Mouse (Mus musculus): Measurements from ENCODE around the gene Acbd4. TPM values are rescaled to one million over a fixed set of nuclear protein-coding genes. Genes with fewer than 3 reads are reported as not detected.

The Acbd4 gene
- total and polyA plus RNA-seq, 3 experiments: 16.6 to 18.3 TPM; not detected in 1

DNA sequence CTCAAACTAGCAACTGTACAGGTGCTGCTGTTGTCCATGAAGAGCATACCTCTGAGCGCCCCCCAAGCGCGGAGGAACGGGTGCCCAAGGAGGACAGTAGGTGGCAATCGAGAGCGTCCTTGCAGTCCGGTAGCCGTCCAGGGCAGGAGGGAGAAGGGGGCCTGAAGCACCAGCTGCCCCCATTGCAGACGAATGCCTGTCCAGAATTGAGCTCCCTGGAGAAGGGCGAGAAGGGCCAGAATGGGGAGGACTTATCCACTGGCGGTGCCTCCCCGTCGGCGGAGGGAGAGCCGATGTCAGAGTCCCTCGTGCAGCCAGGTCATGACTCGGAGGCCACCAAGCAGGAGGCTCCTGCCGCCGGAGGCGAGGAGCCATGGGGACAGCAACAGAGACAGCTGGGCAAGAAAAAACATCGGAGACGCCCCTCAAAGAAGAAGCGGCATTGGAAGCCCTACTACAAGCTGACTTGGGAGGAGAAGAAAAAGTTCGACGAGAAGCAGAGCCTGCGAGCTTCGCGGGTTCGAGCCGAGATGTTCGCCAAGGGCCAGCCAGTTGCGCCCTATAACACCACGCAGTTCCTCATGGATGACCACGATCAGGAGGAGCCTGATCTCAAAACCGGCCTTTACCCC lies 15.6 kb downstream of the Acbd4 start (continued):
- TF ChIP-seq NRF1 (IDR thresholded peaks at IDR 0.05; ENCODE audit: insufficient read depth, low read depth, low read length, poor library complexity, severe bottlenecking): no peak
- peak; percentile 29 for TF ChIP-seq RAD21 (IDR thresholded peaks at IDR 0.05; ENCODE audit: low read depth, low read length)
- no peak for TF ChIP-seq MYC (IDR thresholded peaks at IDR 0.05; ENCODE audit: low read depth, low read length)
- no peak for TF ChIP-seq SIN3A (IDR thresholded peaks at IDR 0.05; ENCODE audit: low read length)
- peak; percentile 50 for TF ChIP-seq SMC3 (IDR thresholded peaks at IDR 0.05; ENCODE audit: low read depth, low read length)
- no peak for TF ChIP-seq GATA1 (IDR thresholded peaks at IDR 0.05; ENCODE audit: low read depth, low read length)
- no peak for TF ChIP-seq GABPA (IDR thresholded peaks at IDR 0.05; ENCODE audit: low read depth, low read length)
- peak; percentile 64; the same call in 1 of the 2 replicates for TF ChIP-seq TBP (IDR thresholded peaks at IDR 0.05; ENCODE audit: low read depth, low read length)
- no peak for TF ChIP-seq TCF12 (IDR thresholded peaks at IDR 0.05; ENCODE audit: low read depth, low read length)
- TF ChIP-seq MAFK (IDR thresholded peaks at IDR 0.05; ENCODE audit: borderline replicate concordance, low read depth, low read length): no peak

DNA sequence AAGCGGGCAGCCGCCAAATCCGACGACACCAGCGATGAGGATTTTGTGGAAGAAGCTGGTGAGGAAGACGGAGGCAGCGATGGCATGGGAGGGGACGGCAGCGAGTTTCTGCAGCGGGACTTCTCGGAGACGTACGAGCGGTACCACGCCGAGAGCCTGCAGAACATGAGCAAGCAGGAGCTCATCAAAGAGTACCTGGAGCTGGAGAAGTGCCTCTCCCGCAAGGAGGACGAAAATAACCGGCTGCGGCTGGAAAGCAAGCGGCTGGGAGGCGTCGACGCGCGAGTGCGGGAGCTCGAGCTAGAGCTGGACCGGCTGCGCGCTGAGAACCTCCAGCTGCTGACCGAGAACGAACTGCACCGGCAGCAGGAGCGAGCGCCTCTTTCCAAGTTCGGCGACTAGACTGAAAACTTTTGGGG lies 16.1 kb downstream of the Acbd4 start:
- Histone ChIP-seq H3K9ac (ENCODE audit: control insufficient read depth, low read depth, low read length, poor library complexity, severe bottlenecking) (peak overlapping the region; percentile 74), H3K79me2 (ENCODE audit: control insufficient read depth, insufficient read depth, low read length, poor library complexity) (peaks cover 29% of the 10 kb centered on the region), H3K9me3 (replicated peaks; ENCODE audit: insufficient read depth, low read length) (no peaks in the 10 kb centered on the region), H3K27me3 (ENCODE audit: control insufficient read depth in 1 of 2, insufficient read depth in 2 of 2, low read length in 2 of 2) (no peaks in the 10 kb centered on the region), H3K4me3 (ENCODE audit: control insufficient read depth in 1 of 2, insufficient read depth in 1 of 2, low read depth in 2 of 2, low read length in 2 of 2) (peak overlapping the region; percentile 49 to 69), H3K4me1 (ENCODE audit: control insufficient read depth in 1 of 2, insufficient read depth in 2 of 2, low read length in 2 of 2) (peaks cover 7 to 8% of the 10 kb centered on the region in 2 experiments; a peak in 3 of 4 replicates), H3K36me3 (ENCODE audit: control insufficient read depth in 1 of 2, insufficient read depth in 2 of 2, low read length in 2 of 2) (peaks cover 0 to 16% of the 10 kb centered on the region in 2 experiments; a peak in 2 of 4 replicates), H3K27ac (ENCODE audit: control insufficient read depth, low read depth, low read length) (no peak overlapping the region)
- peak; percentile 80 for DNase-seq (ENCODE audit: low read depth, low spot score)
- TF ChIP-seq CHD1 (IDR thresholded peaks at IDR 0.05; ENCODE audit: low read depth, low read length): 0 out of 2 replicates have a peak, but pooled peaks have one; percentile 78
- 0 out of 2 replicates have a peak, but pooled peaks have one; percentile 62 for TF ChIP-seq UBTF (IDR thresholded peaks at IDR 0.05; ENCODE audit: borderline replicate concordance, insufficient read depth, low read depth, low read length)
- no peak for TF ChIP-seq KAT2A (conservative IDR thresholded peaks at IDR 0.05; ENCODE audit: low read depth, low read length)
- 0 out of 2 replicates have a peak, but pooled peaks have one; percentile 6 for TF ChIP-seq ETS1 (IDR thresholded peaks at IDR 0.05; ENCODE audit: low read depth, low read length)
- TF ChIP-seq ELF1 (IDR thresholded peaks at IDR 0.05; ENCODE audit: low read depth, low read length): no peak
- TF ChIP-seq ZKSCAN1 (IDR thresholded peaks at IDR 0.05; ENCODE audit: low read depth, low read length): no peak
- TF ChIP-seq POLR2A (IDR thresholded peaks at IDR 0.05; ENCODE audit: control insufficient read depth in 1 of 2, insufficient read depth in 1 of 2, low read depth in 1 of 2, low read length in 2 of 2, poor library complexity in 1 of 2): peak in 1 of 2 experiments; percentile 18; a peak in 1 of 4 replicates
- no peak for TF ChIP-seq MAZ (IDR thresholded peaks at IDR 0.05; ENCODE audit: low read depth, low read length)

All from MEL (cell line).